Mouse (Mus musculus) fat pad, adult 2 months (tissue): Measurements from ENCODE around the gene Erich2.
"Not testable (repeated sequence)": the region's sequence is repeated elsewhere in the genome, so short reads cannot be mapped to it uniquely, and the experiment has no call there.

ENCODE experiments used
- DNase-seq: peaks from one replicate; pipeline ENCODE4 v3.0.0-alpha.2; 2011; ENCODE audit warnings: low read depth, low spot score; ENCODE audit errors: extremely low read depth

Erich2 gene

GRCm38 (mm10) chr2:70508496-70508895, at the start of gene Erich2:
Erich2 (plus strand) TSS chr2:70508819.
- no peak for DNase-seq

GRCm38 (mm10) chr2:70463606-70464005, 45.0 kb upstream of the Erich2 start:
- DNase-seq: no peak

GRCm38 (mm10) chr2:70471136-70471535, 37.5 kb upstream of the Erich2 start:
- DNase-seq: no peak

GRCm38 (mm10) chr2:70471861-70472620, 36.6 kb upstream of the Erich2 start:
- DNase-seq: no peak

GRCm38 (mm10) chr2:70497715-70498318, 10.8 kb upstream of the Erich2 start:
- no peak for DNase-seq

- no peak for DNase-seq
Observed at GRCm38 (mm10) chr2:70503436-70503835, 5.2 kb upstream of the Erich2 start.

- no peak for DNase-seq
Observed at GRCm38 (mm10) chr2:70505229-70505628, 3.4 kb upstream of the Erich2 start.

GRCm38 (mm10) chr2:70505896-70506295, 2.7 kb upstream of the Erich2 start:
- no peak for DNase-seq

- no peak for DNase-seq
Observed at GRCm38 (mm10) chr2:70506372-70506771, 2.2 kb upstream of the Erich2 start.

- no peak for DNase-seq
Observed at GRCm38 (mm10) chr2:70509021-70509632, 508 bp downstream of the Erich2 start.

GRCm38 (mm10) chr2:70538283-70538682, 29.7 kb downstream of the Erich2 start:
- not testable (repeated sequence) for DNase-seq

GRCm38 (mm10) chr2:70550671-70551070, 42.1 kb downstream of the Erich2 start:
- no peak for DNase-seq

- no peak for DNase-seq
Observed at GRCm38 (mm10) chr2:70551446-70551845, 42.8 kb downstream of the Erich2 start.

- no peak for DNase-seq
Observed at GRCm38 (mm10) chr2:70552067-70552598, 43.5 kb downstream of the Erich2 start.

- DNase-seq: no peak
Observed at GRCm38 (mm10) chr2:70552772-70553171, 44.2 kb downstream of the Erich2 start, which contains the start of gene Gad1. Gad1 (plus strand) TSS chr2:70553072.

GRCm38 (mm10) chr2:70553826-70554225, 45.2 kb downstream of the Erich2 start:
- DNase-seq: no peak

GRCm38 (mm10) chr2:70558112-70558842, 49.7 kb downstream of the Erich2 start:
- no peak for DNase-seq

GRCm38 (mm10) chr2:70558843-70559451, 50.3 kb downstream of the Erich2 start:
- no peak for DNase-seq

GRCm38 (mm10) chr2:70559520-70559919, 50.9 kb downstream of the Erich2 start:
- DNase-seq: no peak

GRCm38 (mm10) chr2:70561077-70561795, 52.6 kb downstream of the Erich2 start:
- DNase-seq: no peak
